Mouse (Mus musculus) bone marrow macrophage, adult 2 months (primary cell): ENCODE results near the gene Eif3d.

Experiments used
- CTCF ChIP-seq: IDR thresholded peaks from 2 replicates; pipeline ENCODE4 v1.5.1; 2012; ENCODE audit warnings: low read depth, mild to moderate bottlenecking, low read length, moderate library complexity
- POLR2A ChIP-seq: IDR thresholded peaks from 2 replicates; pipeline ENCODE4 v1.6.1; 2012; ENCODE audit warnings: mild to moderate bottlenecking, low read depth, low read length, borderline replicate concordance

DNA sequence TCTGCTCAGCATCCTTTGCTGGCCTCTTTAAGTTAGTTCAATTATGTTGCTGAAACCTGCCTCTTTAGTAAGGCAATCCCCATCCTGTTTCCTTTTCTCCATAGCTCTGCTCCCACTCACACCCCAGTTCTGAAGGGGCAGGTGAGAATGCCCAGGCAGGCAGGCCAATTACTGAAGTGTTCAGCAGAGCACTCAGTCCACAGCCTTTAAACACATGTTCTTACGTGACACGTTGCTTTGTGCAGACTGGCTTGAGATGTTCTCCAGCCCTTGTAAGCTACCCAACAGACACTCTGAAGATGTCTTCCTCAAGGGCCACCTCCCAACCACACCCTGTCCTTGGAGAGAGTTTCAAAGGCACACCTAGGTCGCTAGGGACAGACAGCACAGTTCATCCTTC, 12.5 kb downstream of the Eif3d start:
- no peak for TF ChIP-seq POLR2A
- no peak for TF ChIP-seq CTCF
